In genomic region chr7:144781337-144781736, GRCm38 (mm10) we compare ENCODE assay signal across 8 mouse cellular contexts. TPM values are rescaled to one million over a fixed set of nuclear protein-coding genes. Genes with fewer than 3 reads are reported as not detected.
DNase-seq lines count a peak whose midpoint lies in the region; ATAC-seq and TF ChIP-seq lines count a peak whose summit lies in the region.

No protein-coding gene starts in this region.

- intact Hi-C loops in heart, postnatal 10 days (cut with DNase I): loop anchor here (5.0 kb wide), 1 partner anchor 116 kb away; the partner anchor contains the start of gene Fgf15

- H3K9ac ChIP-seq in ES-Bruce4 (ENCODE audit: low read depth, poor library complexity, severe bottlenecking): no peak overlapping the region
- H3K9ac ChIP-seq in limb, embryonic 11.5 days (ENCODE audit: low read length): no peak overlapping the region

- no peak overlapping the region for H3K27ac ChIP-seq in ES-Bruce4 (ENCODE audit: insufficient read depth, low read length)
- no peak overlapping the region for H3K27ac ChIP-seq in limb, embryonic 11.5 days (replicated peaks; ENCODE audit: low read depth, low read length)

- 44% methylated on average over 5 of the region's 5 CpGs for WGBS in limb, embryonic 11.5 days

- TF ChIP-seq EP300 in ES-Bruce4 (IDR thresholded peaks at IDR 0.05; ENCODE audit: insufficient read depth, low read depth, low read length): no peak

- peak; percentile 52 for ATAC-seq in common myeloid progenitor, adult 5-6 weeks (replicated peaks; ENCODE audit: low read depth, poor library complexity, severe bottlenecking)
- no peak for ATAC-seq in limb, embryonic 11.5 days (ENCODE audit: insufficient number of reproducible peaks, low FRiP score, low TSS enrichment, low read depth)

- peak; percentile 80 for TF ChIP-seq CTCF in ES-Bruce4 (IDR thresholded peaks at IDR 0.05; ENCODE audit: low read depth, low read length)

- H3K9me3 ChIP-seq in ES-Bruce4 (replicated peaks; ENCODE audit: control insufficient read depth, insufficient read depth, low read length, poor library complexity, severe bottlenecking): no peaks in the 10 kb centered on the region
- H3K9me3 ChIP-seq in limb, embryonic 11.5 days (ENCODE audit: control insufficient read depth, low read length): no peaks in the 10 kb centered on the region

- no peak for TF ChIP-seq POLR2A in ES-Bruce4 (IDR thresholded peaks at IDR 0.05; ENCODE audit: insufficient read depth, low read length)

- H3K36me3 ChIP-seq in ES-Bruce4 (ENCODE audit: control insufficient read depth, insufficient read depth, low read length, poor library complexity, severe bottlenecking): no peaks in the 10 kb centered on the region
- no peaks in the 10 kb centered on the region for H3K36me3 ChIP-seq in limb, embryonic 11.5 days (ENCODE audit: control insufficient read depth, insufficient read depth, low read length)

- no peaks in the 10 kb centered on the region for H3K4me1 ChIP-seq in ES-Bruce4 (ENCODE audit: control insufficient read depth, insufficient read depth, low read length)
- no peaks in the 10 kb centered on the region for H3K4me1 ChIP-seq in limb, embryonic 11.5 days (ENCODE audit: control insufficient read depth, insufficient read depth, low read length)

- DNase-seq in heart, postnatal 10 days: peak; percentile 25 to 49
- DNase-seq in heart, adult 18-20 months: no peak
- peak; percentile 58 for DNase-seq in limb, embryonic 11.5 days (ENCODE audit: low spot score)
- DNase-seq in yolk sac, embryonic 10.5 days (ENCODE audit: low spot score): peak; percentile 27
- DNase-seq in cerebellum, postnatal 36 days: no peak
- DNase-seq in Muller cell, postnatal 12 days (ENCODE audit: inconsistent ontology term): no peak

- H3K4me2 ChIP-seq in limb, embryonic 11.5 days (ENCODE audit: low read depth, severe bottlenecking): no peak overlapping the region

- H3K4me3 ChIP-seq in ES-Bruce4 (ENCODE audit: low read depth, low read length): no peak overlapping the region
- no peak overlapping the region for H3K4me3 ChIP-seq in limb, embryonic 11.5 days (ENCODE audit: low read depth, low read length)

- H3K27me3 ChIP-seq in ES-Bruce4 (ENCODE audit: control insufficient read depth, insufficient read depth, low read length, poor library complexity, severe bottlenecking): no peaks in the 10 kb centered on the region
- H3K27me3 ChIP-seq in limb, embryonic 11.5 days (ENCODE audit: control insufficient read depth, insufficient read depth, low read length): no peaks in the 10 kb centered on the region

RNA-seq across cellular contexts. Expression of gene Ano1, which starts 29.6 kb away (rescaled TPM):
- total RNA-seq in heart, postnatal 10 days (2021): 10 to 100 TPM; 18.9 to 24.6 TPM
- total RNA-seq in heart, adult 18-20 months (2021): 10 to 100 TPM; 10.3 to 13.0 TPM
- 1.4 and 1.7 TPM in 2 replicates for polyA plus RNA-seq in ES-Bruce4 (2011; ENCODE audit: insufficient read depth, insufficient read length, low read depth, missing spikeins)
- not detected in 2 replicates for total RNA-seq in common myeloid progenitor, adult 5-6 weeks (2017)
- polyA plus RNA-seq in limb, embryonic 11.5 days (2014; fragmentation: Nextera tagmentation; extraction: Ambion mirVana): 1.3 and 1.4 TPM in 2 replicates

RNA-seq across cellular contexts. Expression of gene Fgf3, which starts 56.5 kb away (rescaled TPM):
- total RNA-seq in heart, postnatal 10 days (2021): not detected
- total RNA-seq in heart, adult 18-20 months (2021): not detected
- 0.43 and 0.78 TPM in 2 replicates for polyA plus RNA-seq in ES-Bruce4 (2011; ENCODE audit: insufficient read depth, insufficient read length, low read depth, missing spikeins)
- total RNA-seq in common myeloid progenitor, adult 5-6 weeks (2017): 4.2 and 7.8 TPM in 2 replicates
- 0.47 TPM in 1 of 2 replicates, not detected in the other for polyA plus RNA-seq in limb, embryonic 11.5 days (2014; fragmentation: Nextera tagmentation; extraction: Ambion mirVana)

Comparison
In these comparisons a context has a peak if more than half of its experiments do, and no peak if none do; other contexts are left out.
1. DNase-seq: peak in heart, postnatal 10 days (2 of 2), limb, embryonic 11.5 days (single experiment) and yolk sac, embryonic 10.5 days (single experiment); none in heart, adult 18-20 months (0 of 2), cerebellum, postnatal 36 days (0 of 2) and Muller cell, postnatal 12 days (single experiment).
2. RNA of gene Ano1, which starts 29.6 kb away (total RNA-seq): 18.9 to 24.6 TPM in heart, postnatal 10 days and 10.3 to 13.0 TPM in heart, adult 18-20 months; not detected in common myeloid progenitor, adult 5-6 weeks; every median in the first group is over 10 times any median in the second.